Mouse (Mus musculus): ENCODE measurements around the gene Sirpa. TPM values are rescaled to one million over a fixed set of nuclear protein-coding genes. Genes with fewer than 3 reads are reported as not detected.

Sirpa gene
- total RNA-seq, 2 experiments from 2014 or later = 9.5 to 14.4 TPM

- intact Hi-C loops (cut with DNase I; ENCODE audit: low total_unique reads) = no loop called here
- DNase-seq = no peak
Measured at GRCm38 (mm10) chr2:129628456-129629185, 36.0 kb downstream of the Sirpa start.

GRCm38 (mm10) chr2:129629786-129630531 is 37.3 kb downstream of the Sirpa start:
- intact Hi-C loops (cut with DNase I; ENCODE audit: low total_unique reads) = no loop called here
- no peak for DNase-seq

GRCm38 (mm10) chr2:129630532-129630886 is 37.9 kb downstream of the Sirpa start:
- no peak for DNase-seq
- intact Hi-C loops (cut with DNase I; ENCODE audit: low total_unique reads) = no loop called here

- intact Hi-C loops (cut with DNase I; ENCODE audit: low total_unique reads) = no loop called here
- no peak for DNase-seq
Measured at GRCm38 (mm10) chr2:129630978-129631660, 38.5 kb downstream of the Sirpa start.

- no peak for DNase-seq
- intact Hi-C loops (cut with DNase I; ENCODE audit: low total_unique reads) = no loop called here
Measured at GRCm38 (mm10) chr2:129632324-129632723, 39.7 kb downstream of the Sirpa start.

- intact Hi-C loops (cut with DNase I; ENCODE audit: low total_unique reads) = no loop called here
- peak; percentile 79 for DNase-seq
Measured at GRCm38 (mm10) chr2:129633077-129633732, 40.6 kb downstream of the Sirpa start.

- DNase-seq = no peak
- intact Hi-C loops (cut with DNase I; ENCODE audit: low total_unique reads) = no loop called here
Measured at GRCm38 (mm10) chr2:129633982-129634381, 41.3 kb downstream of the Sirpa start.

GRCm38 (mm10) chr2:129652616-129653015 is 60.0 kb downstream of the Sirpa start:
- peak; percentile 44 for DNase-seq

GRCm38 (mm10) chr2:129653632-129654031 is 61.0 kb downstream of the Sirpa start:
- no peak for DNase-seq
- intact Hi-C loops (cut with DNase I; ENCODE audit: low total_unique reads) = no loop called here

More at GRCm38 (mm10) chr2:129652616-129653015, 60.0 kb downstream of the Sirpa start:
- intact Hi-C loops (cut with DNase I; ENCODE audit: low total_unique reads) = no loop called here

- no peak for DNase-seq
- intact Hi-C loops (cut with DNase I; ENCODE audit: low total_unique reads) = no loop called here
Measured at GRCm38 (mm10) chr2:129654233-129654950, 61.8 kb downstream of the Sirpa start.

GRCm38 (mm10) chr2:129655033-129655432 is 62.4 kb downstream of the Sirpa start:
- intact Hi-C loops (cut with DNase I; ENCODE audit: low total_unique reads) = no loop called here
- DNase-seq = no peak

- no peak for DNase-seq
- intact Hi-C loops (cut with DNase I; ENCODE audit: low total_unique reads) = no loop called here
Measured at GRCm38 (mm10) chr2:129658796-129659195, 66.2 kb downstream of the Sirpa start.

- intact Hi-C loops (cut with DNase I; ENCODE audit: low total_unique reads) = loop anchor here (5.0 kb wide), 1 partner anchor 158 kb away; no protein-coding TSS in a partner anchor
- no peak for DNase-seq
Measured at GRCm38 (mm10) chr2:129660020-129660419, 67.4 kb downstream of the Sirpa start.

- no peak for DNase-seq
- intact Hi-C loops (cut with DNase I; ENCODE audit: low total_unique reads) = loop anchor here (5.0 kb wide), 1 partner anchor 160 kb away; no protein-coding TSS in a partner anchor
Measured at GRCm38 (mm10) chr2:129662484-129662883, 69.8 kb downstream of the Sirpa start.

- DNase-seq = no peak
- intact Hi-C loops (cut with DNase I; ENCODE audit: low total_unique reads) = no loop called here
Measured at GRCm38 (mm10) chr2:129671911-129672310, 79.3 kb downstream of the Sirpa start.

- DNase-seq = peak; percentile 80
- intact Hi-C loops (cut with DNase I; ENCODE audit: low total_unique reads) = loop anchor here (5.0 kb wide), 1 partner anchor 173 kb away; no protein-coding TSS in a partner anchor
Measured at GRCm38 (mm10) chr2:129674935-129675634, 82.5 kb downstream of the Sirpa start.

GRCm38 (mm10) chr2:129677664-129678063 is 85.0 kb downstream of the Sirpa start:
- DNase-seq = no peak
- intact Hi-C loops (cut with DNase I; ENCODE audit: low total_unique reads) = loop anchor here (2.0 to 5.0 kb wide), 2 partner anchors 175 to 197 kb away; no protein-coding TSS in a partner anchor

- intact Hi-C loops (cut with DNase I; ENCODE audit: low total_unique reads) = loop anchor here (5.0 kb wide), 1 partner anchor 177 kb away; no protein-coding TSS in a partner anchor
Measured at GRCm38 (mm10) chr2:129679066-129679465, 86.4 kb downstream of the Sirpa start.

More at GRCm38 (mm10) chr2:129679066-129679465, 86.4 kb downstream of the Sirpa start:
- DNase-seq = no peak

Data from gastrocnemius, postnatal 14 days (tissue).